Mouse (Mus musculus): ENCODE data around the gene Bhlhe41. TPM values are rescaled to one million over a fixed set of nuclear protein-coding genes. Genes with fewer than 3 reads are reported as not detected.

Bhlhe41 gene
- 0.12 TPM for polyA plus RNA-seq (2017; shearing (Covaris generic))

DNA sequence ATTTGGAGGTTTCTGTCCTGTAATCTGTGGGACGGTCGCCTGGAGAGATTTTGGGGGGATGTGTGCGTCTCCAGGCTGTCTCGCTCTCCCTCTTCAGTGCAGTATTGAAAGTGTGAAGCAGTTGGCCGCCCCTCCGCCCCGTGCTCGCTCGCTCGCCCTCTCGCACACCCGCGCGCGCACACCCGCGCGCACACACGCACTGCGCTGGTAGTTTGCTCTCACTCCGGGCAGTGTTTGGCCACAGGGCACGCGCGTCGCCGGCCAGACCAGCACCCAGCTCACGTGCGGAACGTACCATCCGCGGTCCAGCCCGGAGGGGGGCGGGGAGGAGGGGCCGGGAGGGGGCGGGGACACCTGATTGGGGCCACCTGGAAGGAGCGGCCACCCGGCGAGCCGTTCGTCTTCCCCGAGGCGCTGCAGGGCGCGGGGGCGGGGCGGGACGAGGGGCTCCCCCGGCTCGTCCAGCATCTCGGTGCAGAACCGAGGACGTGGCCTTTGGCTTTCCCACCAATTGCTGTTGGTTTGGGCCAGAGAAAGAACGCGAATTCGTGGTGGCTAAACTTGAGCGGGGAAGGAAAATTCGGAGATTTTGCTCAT is at the start of gene Bhlhe41:
Gene Bhlhe41 (minus strand): TSS at position 270 of the 597 bp plus-strand sequence.

Other genes with a start within 250 kb of the Bhlhe41 start
- gene Tuba3b, start 249.8 kb downstream of the Bhlhe41 start, polyA plus RNA-seq (2017; shearing (Covaris generic)), result not detected
- gene Rassf8, start 118.8 kb downstream of the Bhlhe41 start, polyA plus RNA-seq (2017; shearing (Covaris generic)), result 0.46 TPM
- gene Sspn, start 66.1 kb upstream of the Bhlhe41 start, polyA plus RNA-seq (2017; shearing (Covaris generic)), result not detected

Measured in inflammation-experienced regulatory T-cells, adult 16 weeks (primary cell).